Mouse (Mus musculus) thymus, adult 2 months (tissue): ENCODE data around the gene Pagr1b. TPM values are rescaled to one million over a fixed set of nuclear protein-coding genes. Genes with fewer than 3 reads are reported as not detected.

Source experiments
- DNase-seq: peaks from one replicate; pipeline ENCODE4 v3.0.0; 2021
- H3K27ac ChIP-seq: fragments of 200-500 bp; 2 replicates; pipeline ENCODE4 v1.5.1; 2012; ENCODE audit warnings: low read length, control low read depth; ENCODE audit not compliant: control insufficient read depth, insufficient read depth
- H3K27me3 ChIP-seq: fragments of 200-500 bp; 2 replicates; pipeline ENCODE4 v1.6.1; 2012; ENCODE audit warnings: mild to moderate bottlenecking, low read length, moderate library complexity, mixed read lengths; ENCODE audit not compliant: control insufficient read depth, insufficient read depth
- H3K36me3 ChIP-seq: fragments of 200-500 bp; 2 replicates; pipeline ENCODE4 v1.6.1; 2012; ENCODE audit warnings: mild to moderate bottlenecking, low read length, moderate library complexity; ENCODE audit not compliant: control insufficient read depth, insufficient read depth
- H3K4me1 ChIP-seq: fragments of 200-500 bp; replicated peaks from 2 replicates; pipeline ENCODE4 v1.6.1; 2012; ENCODE audit warnings: low read length; ENCODE audit not compliant: control insufficient read depth, insufficient read depth
- H3K4me3 ChIP-seq: fragments of 200-500 bp; 2 replicates; pipeline ENCODE4 v1.5.1; 2012; ENCODE audit warnings: mild to moderate bottlenecking, low read length, control low read depth, moderate library complexity; ENCODE audit not compliant: control insufficient read depth, insufficient read depth
- CTCF ChIP-seq: fragments of 200-500 bp; IDR thresholded peaks from 2 replicates; pipeline ENCODE4 v1.5.1; 2012; ENCODE audit warnings: mild to moderate bottlenecking, control low read depth, low read length, moderate library complexity, borderline replicate concordance; ENCODE audit not compliant: control insufficient read depth, poor library complexity, insufficient read depth; ENCODE audit errors: extremely low read depth
- POLR2A ChIP-seq: fragments of 200-500 bp; IDR thresholded peaks from 2 replicates; pipeline ENCODE4 v1.6.1; 2012; ENCODE audit warnings: mild to moderate bottlenecking, low read length, control low read depth, moderate library complexity; ENCODE audit not compliant: control insufficient read depth, poor library complexity, insufficient read depth; ENCODE audit errors: extremely low read depth
- WGBS: fragments of 180-500 bp; shearing (Covaris S2); methylation state at CpG from one replicate; pipeline ENCODE4 v1.1.7; 2018; 5-methylcytosine and 5-hydroxymethylcytosine counted together
- polyA plus RNA-seq: library from polyadenylated mRNA; depleted of rRNA; stranded (reverse); fragments of >200 nt; gene quantifications from 2 replicates; pipeline ENCODE4 v1.2.3, GENCODE M21; 2012

Pagr1b gene
- polyA plus RNA-seq, 1 experiment = 5.4 TPM

DNA sequence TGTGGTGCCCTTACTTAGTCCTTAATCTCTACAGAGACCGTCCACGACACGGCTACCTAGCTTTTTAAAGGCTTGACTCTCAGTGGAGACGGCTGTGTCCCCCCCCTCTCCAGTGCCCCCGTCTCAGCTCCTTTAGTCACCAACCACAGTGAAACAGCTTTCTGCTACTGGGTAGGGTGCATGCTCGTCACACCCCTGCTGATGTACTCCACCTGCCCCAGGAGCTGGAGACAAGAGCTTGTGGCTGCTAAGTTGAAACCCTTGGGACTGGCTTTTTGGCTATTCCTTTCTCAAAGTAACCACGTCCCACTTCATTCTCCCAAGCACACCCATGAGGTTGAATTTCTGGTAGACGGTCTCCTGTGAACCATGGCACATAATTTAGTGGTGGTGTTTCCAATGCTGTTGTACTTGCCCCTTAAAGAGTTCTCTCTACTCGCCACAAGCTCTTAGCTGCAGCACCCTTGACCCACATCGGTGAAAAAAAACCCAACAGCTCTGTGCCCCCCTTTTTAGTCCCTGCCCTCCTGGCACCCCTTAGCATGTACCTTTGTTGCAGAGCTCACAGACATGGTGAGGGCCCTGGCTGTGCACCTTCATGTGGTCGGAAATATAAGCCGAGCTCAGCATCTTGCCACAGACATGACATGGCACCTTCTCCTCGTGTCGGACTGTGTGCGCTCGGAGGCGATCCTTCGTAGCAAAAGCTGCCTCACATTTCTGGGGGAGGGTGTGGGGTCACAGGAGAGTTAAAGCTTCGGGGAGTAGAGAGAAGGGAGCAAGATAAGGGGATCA is 7.8 kb upstream of the Pagr1b start:
- Histone ChIP-seq H3K4me3 (peak overlapping the region; percentile 86), H3K27me3 (no peaks in the 10 kb centered on the region), H3K36me3 (peaks cover 7% of the 10 kb centered on the region; the same call in 1 of the 2 replicates), H3K4me1 (peaks cover 56% of the 10 kb centered on the region), H3K27ac (peak overlapping the region; percentile 89)
- peak; percentile 49; the same call in 1 of the 2 replicates for TF ChIP-seq CTCF
- TF ChIP-seq POLR2A = no peak
- WGBS = 8% methylated on average over 19 of the region's 19 CpGs
- peak; percentile 71 for DNase-seq

DNA sequence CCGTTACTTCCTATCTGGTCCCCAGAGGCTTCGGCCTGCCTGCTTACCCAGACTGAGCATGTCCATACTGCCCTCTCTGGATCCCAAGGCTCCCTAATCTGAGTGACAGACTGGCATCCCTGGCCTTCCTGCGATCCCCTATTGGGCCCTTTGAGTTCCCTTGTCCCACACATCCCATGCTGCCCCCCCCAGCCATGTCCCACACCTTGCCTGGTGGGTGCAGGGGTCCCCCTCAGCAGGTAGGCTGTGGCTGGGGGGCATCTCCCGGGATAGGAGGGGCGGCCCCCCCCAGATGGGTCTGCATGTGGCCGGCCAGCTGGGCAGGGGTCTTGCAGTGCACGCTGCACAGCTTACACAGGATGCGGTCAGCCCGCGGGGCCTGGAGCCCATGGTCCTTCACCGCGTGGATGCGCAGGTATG is 7.0 kb upstream of the Pagr1b start:
- DNase-seq = peak; percentile 34
- peak overlapping the region; percentile 86 for H3K4me3 ChIP-seq

DNA sequence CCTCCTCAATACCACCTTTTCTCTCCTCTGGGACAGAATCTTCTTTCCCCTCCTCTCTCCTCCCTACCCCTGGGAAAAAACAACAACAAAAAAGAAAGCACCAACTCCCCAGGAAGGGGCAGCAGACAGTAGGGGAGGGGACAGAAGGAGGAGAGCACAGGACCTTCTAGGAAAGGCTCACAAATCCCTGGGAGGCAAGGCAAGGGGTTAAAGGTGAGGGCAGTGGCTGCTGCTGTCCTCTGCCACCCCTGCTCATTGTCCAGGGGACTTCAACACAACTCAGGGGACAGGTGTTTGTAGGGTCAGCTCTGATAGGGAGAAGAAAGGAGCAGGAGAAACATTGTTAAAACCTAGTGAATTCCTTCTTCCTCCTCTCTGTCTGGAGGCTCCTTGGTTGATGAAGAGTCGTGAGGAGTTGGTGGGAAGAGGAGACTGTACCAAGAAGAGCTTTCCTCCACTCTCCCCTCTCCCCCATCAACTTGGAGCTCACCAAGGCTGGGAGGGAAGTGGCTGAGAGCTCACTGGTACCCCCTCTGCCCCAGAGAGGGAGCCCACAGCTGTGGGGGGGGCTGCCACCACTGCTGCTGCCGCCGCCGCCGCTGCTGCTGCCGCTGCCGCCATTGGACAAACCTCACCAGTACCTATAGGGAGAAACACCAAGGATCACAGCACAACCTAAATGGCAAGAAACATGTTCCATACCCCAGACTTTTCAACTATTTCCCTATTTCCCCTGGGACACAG is 6.4 kb upstream of the Pagr1b start:
- peaks cover 7% of the 10 kb centered on the region; the same call in 1 of the 2 replicates for H3K36me3 ChIP-seq
- peak overlapping the region; percentile 20; the same call in 1 of the 2 replicates for H3K27ac ChIP-seq
- 62% methylated on average over 7 of the region's 7 CpGs for WGBS
- TF ChIP-seq POLR2A (no peak), CTCF (no peak)
- DNase-seq = peak; percentile 47
- H3K4me1 ChIP-seq = peaks cover 64% of the 10 kb centered on the region
- no peaks in the 10 kb centered on the region for H3K27me3 ChIP-seq
- peak overlapping the region; percentile 86; the same call in 1 of the 2 replicates for H3K4me3 ChIP-seq

More for the DNA sequence above, 7.0 kb upstream of the Pagr1b start:
- H3K36me3 ChIP-seq = peaks cover 7% of the 10 kb centered on the region; the same call in 1 of the 2 replicates
- no peaks in the 10 kb centered on the region for H3K27me3 ChIP-seq
- H3K4me1 ChIP-seq = peaks cover 64% of the 10 kb centered on the region
- 80% methylated on average over 13 of the region's 13 CpGs for WGBS
- peak overlapping the region; percentile 20; the same call in 1 of the 2 replicates for H3K27ac ChIP-seq
- TF ChIP-seq CTCF (no peak), POLR2A (no peak)

DNA sequence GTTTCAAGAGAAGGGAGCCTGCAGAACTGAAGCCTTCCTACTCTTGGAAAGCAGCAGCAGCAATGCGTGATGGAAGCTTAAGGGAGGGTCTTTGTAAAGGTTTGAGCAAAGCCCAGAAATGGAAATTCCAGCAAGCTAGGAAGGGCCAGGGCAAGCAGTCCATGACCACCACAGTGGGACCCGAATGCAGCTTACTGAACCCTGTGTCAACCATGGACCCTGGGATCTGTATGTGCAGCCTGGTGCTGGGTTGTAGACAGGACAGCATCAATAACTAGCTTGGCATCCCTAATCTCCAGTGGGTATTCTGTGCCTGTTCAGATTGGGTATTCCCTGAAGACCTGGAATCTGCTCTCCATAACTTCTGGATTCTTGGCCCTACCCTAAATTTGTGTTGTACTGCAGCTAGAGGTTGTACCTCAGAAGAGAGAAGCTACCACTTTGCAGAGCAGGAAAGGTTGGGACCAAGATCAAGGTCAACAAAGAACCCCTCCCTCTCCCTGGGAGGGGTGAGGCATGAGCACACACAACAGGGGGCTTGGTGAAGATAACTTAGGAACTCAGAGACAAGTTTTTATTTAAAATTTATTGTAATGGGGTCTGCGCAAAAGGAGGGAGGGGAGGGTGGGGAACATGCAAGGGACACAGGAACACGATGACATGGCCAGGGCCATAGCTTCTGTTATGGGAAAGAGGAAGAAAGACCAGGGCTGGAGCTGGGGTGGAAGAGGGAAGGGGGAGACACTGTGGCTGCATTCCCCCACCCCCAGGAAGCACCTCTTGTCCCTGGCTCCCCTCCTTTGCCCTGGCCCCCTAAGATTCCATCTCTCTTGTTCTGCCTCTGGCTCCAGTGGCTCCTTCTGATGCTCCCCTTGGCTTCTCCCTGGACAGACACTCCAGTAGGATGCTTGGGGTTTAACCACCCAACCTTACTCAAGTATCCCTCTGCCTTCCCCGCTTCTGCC is 5.6 kb upstream of the Pagr1b start:
- H3K4me1 ChIP-seq = peaks cover 65% of the 10 kb centered on the region
- H3K36me3 ChIP-seq = peaks cover 7% of the 10 kb centered on the region; the same call in 1 of the 2 replicates
- peak overlapping the region; percentile 31 for H3K4me3 ChIP-seq
- peak overlapping the region; percentile 51 for H3K27ac ChIP-seq
- 53% methylated on average over 5 of the region's 5 CpGs for WGBS
- no peak for DNase-seq
- TF ChIP-seq CTCF (no peak), POLR2A (0 out of 2 replicates have a peak, but pooled peaks have one; percentile 4)
- no peaks in the 10 kb centered on the region for H3K27me3 ChIP-seq

- peak within 1 kb of the TSS; percentile 51 for H3K27ac ChIP-seq
- peak; percentile 67 for DNase-seq
- H3K36me3 ChIP-seq = peaks cover 7% of the 10 kb centered on the region; the same call in 1 of the 2 replicates
- TF ChIP-seq CTCF = no peak
- peak; percentile 48; the same call in 1 of the 2 replicates for TF ChIP-seq POLR2A
- WGBS = under 1% methylated on average over 36 of the region's 37 CpGs
- peaks cover 68% of the 10 kb centered on the region for H3K4me1 ChIP-seq
- no peaks in the 10 kb centered on the region for H3K27me3 ChIP-seq
- H3K4me3 ChIP-seq = peak within 1 kb of the TSS; percentile 31
Observed at GRCm38 (mm10) chr7:127020901-127021562, 4.7 kb upstream of the Pagr1b start, which contains the start of the genes Gm42742 and Prrt2. Gene Gm42742, minus strand, starts transcription at chr7:127021097. Gene Prrt2, minus strand, starts transcription at chr7:127021211.
